Mouse (Mus musculus): ENCODE data around the gene Fancc.

The Fancc gene

GRCm38 (mm10) chr13:63268776-63269175, 228.3 kb downstream of the Fancc start:
- no peak for DNase-seq (ENCODE audit: low read depth, low spot score)

- DNase-seq (ENCODE audit: low read depth, low spot score), result no peak
Measured at GRCm38 (mm10) chr13:63268371-63268770, 228.7 kb downstream of the Fancc start.

- DNase-seq (ENCODE audit: low read depth, low spot score), result no peak
Measured at GRCm38 (mm10) chr13:63262168-63262957, 234.7 kb downstream of the Fancc start.

GRCm38 (mm10) chr13:63261676-63262075, 235.4 kb downstream of the Fancc start:
- no peak for DNase-seq (ENCODE audit: low read depth, low spot score)

GRCm38 (mm10) chr13:63260753-63261631, 236.1 kb downstream of the Fancc start:
- DNase-seq (ENCODE audit: low read depth, low spot score), result no peak

- no peak for DNase-seq (ENCODE audit: low read depth, low spot score)
Measured at GRCm38 (mm10) chr13:63260133-63260532, 236.9 kb downstream of the Fancc start.

- DNase-seq (ENCODE audit: low read depth, low spot score), result no peak
Measured at GRCm38 (mm10) chr13:63258671-63259070, 238.4 kb downstream of the Fancc start.

GRCm38 (mm10) chr13:63258167-63258582, 238.9 kb downstream of the Fancc start:
- no peak for DNase-seq (ENCODE audit: low read depth, low spot score)

GRCm38 (mm10) chr13:63256807-63257206, 240.3 kb downstream of the Fancc start:
- peak; percentile 50 for DNase-seq (ENCODE audit: low read depth, low spot score)

GRCm38 (mm10) chr13:63256146-63256545, 240.9 kb downstream of the Fancc start:
- no peak for DNase-seq (ENCODE audit: low read depth, low spot score)

GRCm38 (mm10) chr13:63255519-63256011, 241.5 kb downstream of the Fancc start:
- no peak for DNase-seq (ENCODE audit: low read depth, low spot score)

GRCm38 (mm10) chr13:63253886-63254636, 243.0 kb downstream of the Fancc start:
- no peak for DNase-seq (ENCODE audit: low read depth, low spot score)

GRCm38 (mm10) chr13:63253147-63253546, 243.9 kb downstream of the Fancc start:
- DNase-seq (ENCODE audit: low read depth, low spot score), result no peak

GRCm38 (mm10) chr13:63252295-63253010, 244.6 kb downstream of the Fancc start:
- DNase-seq (ENCODE audit: low read depth, low spot score), result no peak

GRCm38 (mm10) chr13:63251118-63251889, 245.8 kb downstream of the Fancc start:
- no peak for DNase-seq (ENCODE audit: low read depth, low spot score)

GRCm38 (mm10) chr13:63250441-63250980, 246.6 kb downstream of the Fancc start:
- no peak for DNase-seq (ENCODE audit: low read depth, low spot score)

- DNase-seq (ENCODE audit: low read depth, low spot score), result no peak
Measured at GRCm38 (mm10) chr13:63249741-63250431, 247.2 kb downstream of the Fancc start.

GRCm38 (mm10) chr13:63249171-63249570, 247.9 kb downstream of the Fancc start:
- DNase-seq (ENCODE audit: low read depth, low spot score), result no peak

- no peak for DNase-seq (ENCODE audit: low read depth, low spot score)
Measured at GRCm38 (mm10) chr13:63248318-63248717, 248.8 kb downstream of the Fancc start.

Data from ZHBTc4 (cell line).